Mouse (Mus musculus) forebrain, embryonic 11.5 days (tissue): ENCODE data around the gene Rab31. TPM values are rescaled to one million over a fixed set of nuclear protein-coding genes. Genes with fewer than 3 reads are reported as not detected.

ENCODE experiments used
- ATAC-seq: fragments of 200-750 bp; cut with Nextera tagmentation; replicated peaks from 2 replicates; pipeline ENCODE4 v1.8.0; 2017; ENCODE audit warnings: moderate TSS enrichment; ENCODE audit not compliant: low FRiP score
- DNase-seq: peaks from one replicate; pipeline ENCODE4 v3.0.0-alpha.2; 2017; ENCODE audit warnings: low spot score
- H3K27ac ChIP-seq: fragments of 300-500 bp; sonication (generic); 2 replicates; pipeline ENCODE4 v1.5.1; 2014; ENCODE audit warnings: low read depth, low read length
- H3K27me3 ChIP-seq: fragments of 300-500 bp; sonication (generic); 2 replicates; pipeline ENCODE4 v1.6.1; 2014; ENCODE audit warnings: mild to moderate bottlenecking, low read length, mixed read lengths; ENCODE audit not compliant: control insufficient read depth, insufficient read depth
- H3K36me3 ChIP-seq: fragments of 300-500 bp; sonication (generic); 2 replicates; pipeline ENCODE4 v1.6.1; 2014; ENCODE audit warnings: mild to moderate bottlenecking, low read length, moderate library complexity, mixed read lengths; ENCODE audit not compliant: control insufficient read depth, insufficient read depth
- H3K4me1 ChIP-seq: fragments of 300-500 bp; sonication (generic); replicated peaks from 2 replicates; pipeline ENCODE4 v1.6.1; 2014; ENCODE audit warnings: low read length, mixed read lengths; ENCODE audit not compliant: control insufficient read depth, insufficient read depth
- H3K4me2 ChIP-seq: fragments of 300-500 bp; sonication (generic); 2 replicates; pipeline ENCODE4 v1.6.1; 2014; ENCODE audit warnings: low read depth, mild to moderate bottlenecking, low read length, moderate library complexity, mixed read lengths; ENCODE audit not compliant: severe bottlenecking
- H3K4me3 ChIP-seq: fragments of 300-500 bp; sonication (generic); 2 replicates; pipeline ENCODE4 v1.5.1; 2014; ENCODE audit warnings: low read depth, low read length
- H3K9ac ChIP-seq: fragments of 300-500 bp; sonication (generic); 2 replicates; pipeline ENCODE4 v1.6.1; 2014; ENCODE audit warnings: low read length
- H3K9me3 ChIP-seq: fragments of 300-500 bp; sonication (generic); 2 replicates; pipeline ENCODE4 v1.6.1; 2016; ENCODE audit warnings: low read length, mixed read lengths; ENCODE audit not compliant: control insufficient read depth
- WGBS: fragments of 180-500 bp; shearing (Covaris S2); extraction: QIAGEN DNeasy Blood & Tissue Kit; methylation state at CpG from one replicate; pipeline ENCODE4 v1.1.7; 2014; 5-methylcytosine and 5-hydroxymethylcytosine counted together
- polyA plus RNA-seq: library from polyadenylated mRNA; unstranded; fragments of >200 nt; fragmentation: Nextera tagmentation; extraction: Ambion mirVana; gene quantifications from 2 replicates; pipeline ENCODE4 v1.2.1, GENCODE M21; 2014

Rab31 gene
- polyA plus RNA-seq, 1 experiment from 2014 or later: 73.4 TPM

DNA sequence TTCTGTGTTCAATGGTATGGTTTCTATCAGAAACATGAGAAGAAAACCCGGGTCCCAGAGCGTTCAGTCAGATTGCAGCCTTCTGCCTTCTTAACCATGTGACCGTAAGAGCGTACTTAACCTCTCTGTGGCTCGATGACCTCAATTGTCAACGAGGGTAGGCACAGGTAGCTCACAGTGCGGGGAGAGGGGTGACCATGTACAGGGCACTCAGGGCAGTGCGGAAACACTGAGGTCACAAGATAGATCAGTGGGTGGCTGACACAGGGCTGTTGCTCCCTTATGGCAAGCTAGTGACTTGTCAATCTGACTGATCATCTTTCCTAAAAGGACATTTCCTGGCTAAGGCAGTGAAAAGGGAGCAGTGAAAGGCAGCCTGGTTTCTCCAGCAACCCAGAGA is 58.5 kb downstream of the Rab31 start:
- no peak overlapping the region for H3K9ac ChIP-seq
- no peak overlapping the region for H3K4me2 ChIP-seq
- WGBS: 87% methylated on average over 8 of the region's 8 CpGs
- no peak overlapping the region for H3K4me3 ChIP-seq
- DNase-seq (no peak), ATAC-seq (no peak)
- H3K27me3 ChIP-seq: no peaks in the 10 kb centered on the region
- no peaks in the 10 kb centered on the region for H3K36me3 ChIP-seq
- no peaks in the 10 kb centered on the region for H3K4me1 ChIP-seq
- no peak overlapping the region for H3K27ac ChIP-seq
- H3K9me3 ChIP-seq: peaks cover 5% of the 10 kb centered on the region

DNA sequence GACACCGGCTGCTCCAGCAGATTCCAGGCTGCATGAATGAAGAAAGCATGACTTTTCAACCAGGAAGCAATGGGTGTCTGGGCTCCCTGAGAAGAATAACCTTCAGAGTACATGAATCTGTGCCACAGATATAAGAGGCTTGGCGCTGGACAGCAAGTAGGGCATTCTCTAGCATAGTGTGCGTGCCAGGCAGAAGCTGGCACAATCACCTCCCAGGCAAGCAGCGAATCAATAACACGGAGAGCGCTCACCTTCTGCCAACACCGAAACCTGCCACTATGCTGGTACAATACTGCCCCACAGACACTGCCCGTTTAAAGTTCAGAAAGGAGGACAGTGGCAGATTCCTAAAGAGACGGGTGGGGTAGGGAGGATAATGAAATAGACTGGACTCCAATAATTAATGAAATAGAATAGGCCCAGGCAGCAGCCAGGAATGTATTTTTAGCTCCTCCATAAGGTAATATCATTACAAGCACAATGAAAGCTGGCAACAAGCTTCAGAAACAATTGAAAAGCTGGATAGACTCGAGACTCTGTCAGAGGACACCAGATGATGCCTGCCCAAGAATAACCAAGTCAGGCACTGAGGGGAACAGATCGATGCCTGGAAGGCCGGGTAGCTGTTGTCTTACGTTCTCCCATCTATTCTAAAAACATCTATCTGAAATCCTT is 59.6 kb downstream of the Rab31 start:
- peaks cover 5% of the 10 kb centered on the region for H3K9me3 ChIP-seq
- H3K9ac ChIP-seq: no peak overlapping the region
- H3K36me3 ChIP-seq: no peaks in the 10 kb centered on the region
- ATAC-seq: no peak
- H3K4me2 ChIP-seq: no peak overlapping the region
- no peaks in the 10 kb centered on the region for H3K27me3 ChIP-seq
- DNase-seq: no peak
- no peak overlapping the region for H3K4me3 ChIP-seq
- no peak overlapping the region for H3K27ac ChIP-seq
- WGBS: 93% methylated on average over 13 of the region's 13 CpGs
- no peaks in the 10 kb centered on the region for H3K4me1 ChIP-seq

DNA sequence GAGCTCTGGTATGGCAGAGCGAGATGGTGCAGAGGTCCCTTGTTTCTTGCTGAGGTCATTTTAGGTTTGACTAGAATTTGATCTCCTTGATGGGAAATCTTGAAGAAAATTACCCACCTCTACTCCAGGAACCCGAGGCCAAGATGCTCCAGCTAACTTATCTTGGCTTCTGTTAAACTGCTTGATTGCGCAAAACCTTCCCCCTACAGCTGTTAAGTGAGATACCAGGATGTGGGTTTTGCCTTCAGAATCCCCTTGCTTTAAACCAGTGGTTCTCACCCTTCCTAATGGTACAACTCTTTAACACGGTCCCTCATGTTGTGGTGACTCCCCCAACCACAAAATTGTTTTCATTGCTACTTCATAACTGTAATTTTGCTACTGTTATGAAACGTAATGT is 60.8 kb downstream of the Rab31 start:
- no peak for ATAC-seq
- Histone ChIP-seq H3K9me3 (peaks cover 5% of the 10 kb centered on the region), H3K4me2 (no peak overlapping the region), H3K4me3 (no peak overlapping the region), H3K36me3 (no peaks in the 10 kb centered on the region), H3K4me1 (no peaks in the 10 kb centered on the region), H3K27ac (no peak overlapping the region), H3K27me3 (no peaks in the 10 kb centered on the region), H3K9ac (no peak overlapping the region)
- no peak for DNase-seq
- 98% methylated on average over 5 of the region's 5 CpGs for WGBS

DNA sequence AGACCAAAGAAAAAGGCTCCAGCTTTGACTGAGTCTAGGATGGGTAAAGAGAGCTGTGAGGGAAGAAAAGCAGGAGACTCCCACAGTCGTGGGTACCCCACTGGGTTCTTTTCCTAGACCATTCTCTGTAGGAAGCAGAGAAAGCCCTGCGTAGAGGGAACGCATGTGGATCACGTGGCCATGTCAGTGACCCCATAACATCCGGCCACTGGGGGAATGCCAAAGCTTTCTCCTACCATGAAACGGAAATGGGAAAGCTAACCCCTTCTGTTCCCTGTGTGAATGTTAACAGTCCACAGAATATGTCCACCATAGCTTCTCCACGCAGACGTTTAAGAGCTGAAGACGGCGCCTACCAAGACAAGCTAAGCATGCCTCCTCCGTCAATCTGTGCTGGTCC is 62.0 kb downstream of the Rab31 start:
- ATAC-seq: no peak

DNA sequence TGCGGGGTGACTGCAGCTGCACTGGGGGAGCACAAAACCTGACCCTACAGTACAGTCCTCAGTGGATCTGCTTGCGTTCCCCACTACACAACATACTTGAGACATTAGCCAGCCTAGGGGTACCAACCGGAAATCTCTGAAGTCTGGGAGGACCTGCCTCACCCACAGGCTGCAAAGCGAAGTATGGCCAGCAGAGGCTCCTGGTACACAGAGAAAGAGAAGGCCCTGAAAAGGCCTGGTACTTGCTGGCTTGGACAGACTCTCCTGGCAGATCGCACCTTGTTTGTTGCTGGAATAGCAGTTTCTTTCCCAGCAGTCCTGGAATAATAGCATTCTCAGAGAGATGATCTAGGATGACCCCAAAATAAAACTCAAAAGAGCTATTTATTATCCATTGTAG is 66.3 kb downstream of the Rab31 start:
- Histone ChIP-seq H3K4me1 (no peaks in the 10 kb centered on the region), H3K9me3 (no peaks in the 10 kb centered on the region), H3K4me3 (no peak overlapping the region), H3K27ac (no peak overlapping the region), H3K27me3 (no peaks in the 10 kb centered on the region), H3K9ac (no peak overlapping the region), H3K36me3 (no peaks in the 10 kb centered on the region), H3K4me2 (no peak overlapping the region)
- 89% methylated on average over 5 of the region's 5 CpGs for WGBS
- peak; percentile 55 for DNase-seq
- no peak; the same call in 1 of the 2 replicates for ATAC-seq

More for the DNA sequence above, 62.0 kb downstream of the Rab31 start:
- no peak for DNase-seq
- Histone ChIP-seq H3K4me3 (no peak overlapping the region), H3K27me3 (no peaks in the 10 kb centered on the region), H3K9me3 (peaks cover 5% of the 10 kb centered on the region), H3K36me3 (no peaks in the 10 kb centered on the region), H3K4me2 (no peak overlapping the region), H3K4me1 (no peaks in the 10 kb centered on the region), H3K27ac (no peak overlapping the region), H3K9ac (no peak overlapping the region)
- 92% methylated on average over 11 of the region's 11 CpGs for WGBS

DNA sequence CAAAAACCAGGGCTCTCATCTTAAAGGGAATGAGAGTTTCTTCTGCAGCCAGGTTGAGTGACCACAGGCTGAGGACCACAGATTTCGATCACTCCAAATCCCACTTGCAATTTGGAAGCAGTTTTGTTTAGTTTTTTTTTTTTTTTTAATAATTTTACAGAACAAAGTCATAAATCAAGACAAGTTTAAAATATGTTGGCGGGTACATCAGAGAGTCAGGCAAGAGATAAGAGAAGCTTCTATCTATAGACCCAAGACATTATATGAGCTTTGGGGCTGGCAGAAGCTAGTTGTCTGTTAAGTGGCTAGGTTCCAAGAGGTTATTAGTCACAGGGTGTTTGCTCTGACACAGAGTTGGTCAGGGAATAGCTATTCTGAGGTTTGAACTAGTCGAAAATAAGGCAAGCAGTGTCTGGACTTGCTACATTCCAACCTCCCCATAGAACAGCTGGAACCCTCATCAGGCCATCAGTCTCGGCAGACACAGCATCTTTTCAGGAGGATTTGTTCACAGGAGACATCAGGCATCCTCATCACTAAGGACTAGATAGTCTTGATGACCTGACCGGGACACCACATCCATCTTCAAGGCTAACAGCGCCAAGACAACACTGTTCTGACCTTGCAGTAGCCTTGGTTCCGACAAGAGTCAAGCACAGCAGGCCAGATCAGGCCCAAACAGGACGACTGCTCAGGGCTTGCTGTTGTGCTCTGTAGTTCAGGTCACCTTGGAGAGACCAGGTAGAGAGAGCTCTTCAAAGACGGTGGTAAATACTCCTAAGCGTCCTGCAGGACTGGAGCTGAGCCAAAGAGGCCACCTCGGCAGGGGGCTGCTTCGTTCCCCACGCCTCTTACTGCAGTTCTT is 68.8 kb downstream of the Rab31 start:
- Histone ChIP-seq H3K9ac (no peak overlapping the region), H3K9me3 (no peaks in the 10 kb centered on the region), H3K27me3 (no peaks in the 10 kb centered on the region), H3K36me3 (no peaks in the 10 kb centered on the region), H3K4me3 (no peak overlapping the region), H3K4me2 (no peak overlapping the region), H3K27ac (no peak overlapping the region), H3K4me1 (no peaks in the 10 kb centered on the region)
- WGBS: 85% methylated on average over 13 of the region's 13 CpGs
- no peak for ATAC-seq
- no peak for DNase-seq

DNA sequence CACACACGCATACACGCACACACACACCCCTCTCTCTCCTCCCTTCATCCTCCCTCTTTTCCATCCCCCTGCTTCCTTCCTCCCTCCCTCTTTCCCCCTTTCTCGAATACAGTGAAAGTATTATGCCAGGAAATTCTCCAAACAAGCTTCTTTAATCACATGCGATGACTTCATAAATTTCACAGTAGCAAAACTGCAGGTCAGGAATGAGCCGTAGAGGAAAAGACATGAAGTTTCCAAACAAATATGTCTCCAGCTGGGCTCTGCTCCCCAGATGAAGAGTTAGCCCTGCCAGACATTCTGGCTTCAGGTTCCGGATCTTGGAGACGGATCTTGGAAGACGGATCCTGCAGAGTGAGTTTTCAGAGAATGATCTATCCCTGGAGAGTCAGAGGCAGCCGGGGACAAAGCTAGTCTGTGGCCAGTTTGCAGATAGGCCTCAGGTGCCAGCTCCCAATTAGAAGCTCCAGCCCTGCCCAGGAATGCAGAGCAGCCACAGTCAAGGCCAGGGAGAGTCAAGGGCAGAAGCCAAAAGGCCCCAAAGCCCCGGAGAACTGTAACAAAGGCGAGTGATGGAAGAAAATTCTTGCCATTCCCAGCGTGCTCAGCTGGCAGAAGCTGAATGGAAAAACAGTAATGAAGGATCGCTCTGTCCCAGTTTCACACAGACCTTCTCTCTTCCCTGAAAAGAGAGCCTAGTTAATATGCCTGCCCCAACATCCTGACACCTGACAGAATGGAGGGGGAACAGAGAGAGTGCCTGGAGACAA is 70.6 kb downstream of the Rab31 start:
- DNase-seq: peak; percentile 53
- no peaks in the 10 kb centered on the region for H3K36me3 ChIP-seq
- no peak overlapping the region for H3K9ac ChIP-seq
- 83% methylated on average over 13 of the region's 13 CpGs for WGBS
- H3K4me1 ChIP-seq: no peaks in the 10 kb centered on the region
- no peaks in the 10 kb centered on the region for H3K27me3 ChIP-seq
- no peak for ATAC-seq
- no peak overlapping the region for H3K4me3 ChIP-seq
- H3K4me2 ChIP-seq: no peak overlapping the region
- no peak overlapping the region for H3K27ac ChIP-seq
- no peaks in the 10 kb centered on the region for H3K9me3 ChIP-seq

DNA sequence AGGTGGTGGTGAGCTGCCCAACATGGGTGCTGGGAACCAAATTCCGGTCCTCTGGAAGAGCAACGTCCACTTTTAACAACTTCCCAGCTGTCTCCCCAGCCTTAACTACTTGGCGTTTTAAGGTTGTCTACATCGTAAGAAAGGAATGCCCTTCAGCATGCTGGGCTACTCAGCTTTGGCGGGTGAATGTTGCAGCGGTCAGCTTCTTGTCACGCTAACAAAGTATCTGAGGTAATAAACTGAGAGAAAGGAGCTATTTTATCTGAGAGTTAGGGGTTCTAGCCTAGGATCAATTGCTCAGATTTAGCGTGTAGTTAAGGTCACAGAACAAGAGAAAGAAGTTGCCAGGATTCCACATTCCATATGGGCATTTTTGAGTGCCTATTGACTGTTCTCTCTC is 71.2 kb downstream of the Rab31 start:
- DNase-seq (no peak), ATAC-seq (no peak)
- 94% methylated on average over 8 of the region's 8 CpGs for WGBS
- Histone ChIP-seq H3K4me3 (no peak overlapping the region), H3K36me3 (no peaks in the 10 kb centered on the region), H3K4me2 (no peak overlapping the region), H3K9me3 (no peaks in the 10 kb centered on the region), H3K27me3 (no peaks in the 10 kb centered on the region), H3K9ac (no peak overlapping the region), H3K4me1 (no peaks in the 10 kb centered on the region), H3K27ac (no peak overlapping the region)
